Mouse (Mus musculus) liver, adult 2 months (tissue): ENCODE results near the gene Pbxip1.

Experiments used
- CTCF ChIP-seq: fragments of 200-500 bp; IDR thresholded peaks from 2 replicates; pipeline ENCODE4 v1.5.1; 2011; ENCODE audit warnings: low read depth, low read length, control low read depth
- POLR2A ChIP-seq: fragments of 200-500 bp; IDR thresholded peaks from 2 replicates; pipeline ENCODE4 v1.6.1; 2011; ENCODE audit warnings: low read length, control low read depth; ENCODE audit not compliant: insufficient read depth; ENCODE audit errors: extremely low read depth

DNA sequence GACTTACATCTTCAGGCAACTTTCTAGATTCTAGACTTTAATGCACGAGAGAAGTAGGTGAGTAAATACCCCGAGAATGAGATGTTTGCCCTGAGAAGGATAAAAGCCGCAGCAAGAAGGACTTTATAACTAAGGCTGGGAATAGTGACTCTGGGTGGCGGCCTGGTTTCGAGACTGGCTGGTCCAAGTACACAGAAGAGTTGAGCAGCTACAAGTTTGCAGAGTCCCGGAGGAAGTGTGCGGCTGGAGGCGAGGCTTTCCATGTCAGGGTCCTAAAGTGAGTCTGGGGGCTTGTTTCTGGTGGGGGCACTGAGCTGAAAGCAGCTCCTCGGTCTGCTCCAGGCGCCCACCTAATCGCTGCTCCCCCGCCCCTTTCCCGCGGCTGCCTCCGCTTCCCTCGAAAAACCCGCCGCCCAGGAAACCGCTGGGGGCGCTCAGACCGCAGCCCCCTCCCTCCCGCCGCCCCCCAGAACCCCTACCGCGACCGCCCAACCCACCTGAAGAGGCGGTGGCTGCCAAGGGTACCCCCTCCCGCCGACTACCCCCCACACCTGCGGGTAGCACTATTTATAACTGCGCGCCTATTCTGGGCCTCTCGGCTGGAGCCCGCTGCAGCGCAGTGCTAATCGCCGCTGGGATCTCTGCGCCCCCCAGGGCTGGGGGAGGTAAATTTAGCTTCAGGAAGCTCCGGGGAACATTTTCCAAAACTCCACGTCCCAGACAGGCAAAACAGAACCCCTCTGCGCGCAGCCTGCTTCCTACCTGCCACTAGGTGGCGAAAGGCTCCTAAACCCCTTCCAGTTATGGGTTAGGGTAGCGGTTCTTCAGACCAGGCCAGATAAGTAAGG is 40.5 kb upstream of the Pbxip1 start:
- TF ChIP-seq POLR2A, result no peak
- TF ChIP-seq CTCF, result peak; percentile 92
